Mouse (Mus musculus) urinary bladder, postnatal 4 days (tissue): ENCODE measurements around the gene P3h4.

Experiments
- DNase-seq, 2 experiments: peaks; one replicate each; pipeline ENCODE4 v3.0.0; 2021 to 2022; ENCODE audit warnings: low spot score in 2 of 2

Gene P3h4

GRCm38 (mm10) chr11:100414021-100414913, at the start of gene P3h4:
TSS of gene P3h4 (minus strand) at chr11:100414836.
- DNase-seq, result peak; percentile 84 to 85

- DNase-seq, result no peak
Measured at GRCm38 (mm10) chr11:100462699-100463098, 48.1 kb upstream of the P3h4 start.

DNA sequence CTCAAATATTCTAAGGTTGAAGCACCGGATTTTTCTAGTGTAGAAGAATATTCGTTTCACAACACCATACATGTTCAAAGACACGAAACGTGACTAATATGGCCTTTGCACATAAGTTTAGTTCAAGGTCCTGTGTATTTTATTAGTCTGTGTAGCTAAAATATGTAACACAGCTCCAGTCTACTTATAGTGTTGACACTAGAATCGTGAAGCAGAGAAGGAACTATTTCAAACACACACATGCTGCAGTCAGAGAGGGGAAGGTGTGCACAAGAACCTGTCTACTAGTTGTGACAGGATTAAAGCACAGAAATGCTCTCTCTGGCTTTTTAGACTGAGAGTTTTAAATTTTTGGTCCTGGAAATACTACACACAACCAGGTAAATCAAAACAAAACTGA, 43.1 kb upstream of the P3h4 start:
- no peak for DNase-seq

- no peak for DNase-seq
Measured at GRCm38 (mm10) chr11:100457247-100457646, 42.6 kb upstream of the P3h4 start.

- DNase-seq, result no peak
Measured at GRCm38 (mm10) chr11:100442625-100443024, 28.0 kb upstream of the P3h4 start.

DNA sequence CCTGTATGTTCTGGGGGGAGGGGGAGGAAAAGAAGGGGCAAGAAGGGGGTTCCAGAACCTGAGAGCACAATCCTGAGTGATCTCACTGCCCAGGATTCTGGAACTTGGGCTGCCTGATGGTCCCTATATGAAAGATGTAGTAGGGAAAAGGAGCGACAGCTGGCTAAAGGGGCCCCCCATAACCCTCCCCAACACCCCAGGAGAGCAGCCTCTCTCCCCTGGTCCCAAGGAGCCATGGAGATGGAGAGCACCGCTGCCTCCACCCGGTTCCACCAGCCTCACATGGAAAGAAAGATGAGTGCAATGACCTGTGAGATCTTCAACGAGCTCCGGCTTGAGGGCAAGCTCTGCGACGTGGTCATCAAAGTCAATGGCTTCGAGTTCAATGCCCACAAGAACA, 27.2 kb upstream of the P3h4 start, which contains the start of the genes Nt5c3b and Klhl10:
Gene Nt5c3b, minus strand, starts transcription at position 12 of the 400 bp plus-strand sequence.
Gene Klhl10, plus strand, starts transcription at position 121 of the 400 bp plus-strand sequence.
- DNase-seq, result no peak

- peak; percentile 83 to 85 for DNase-seq
Measured at GRCm38 (mm10) chr11:100440691-100441522, 26.3 kb upstream of the P3h4 start.

DNA sequence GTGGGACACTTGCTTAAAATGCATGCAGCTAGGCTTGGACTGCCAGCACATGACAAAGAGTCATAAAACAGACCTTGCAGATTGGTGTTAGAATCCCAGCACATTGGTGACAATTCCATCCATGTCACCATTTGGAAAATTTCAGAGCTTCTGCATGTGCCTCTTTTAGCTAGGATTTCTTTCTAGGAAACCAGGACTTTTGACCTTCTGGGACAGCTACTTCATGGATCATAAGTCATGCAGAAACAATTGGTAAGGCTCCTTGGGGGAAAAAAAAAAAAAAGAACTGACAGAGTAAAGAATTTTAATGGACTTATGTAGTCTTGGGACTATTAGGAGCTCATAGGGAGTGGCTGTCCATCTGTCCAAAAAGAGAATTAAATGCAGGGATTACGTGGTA, 23.3 kb upstream of the P3h4 start:
- no peak for DNase-seq

- DNase-seq, result no peak
Measured at GRCm38 (mm10) chr11:100435678-100436246, 21.1 kb upstream of the P3h4 start.

- DNase-seq, result no peak
Measured at GRCm38 (mm10) chr11:100432002-100432401, 17.4 kb upstream of the P3h4 start.

DNA sequence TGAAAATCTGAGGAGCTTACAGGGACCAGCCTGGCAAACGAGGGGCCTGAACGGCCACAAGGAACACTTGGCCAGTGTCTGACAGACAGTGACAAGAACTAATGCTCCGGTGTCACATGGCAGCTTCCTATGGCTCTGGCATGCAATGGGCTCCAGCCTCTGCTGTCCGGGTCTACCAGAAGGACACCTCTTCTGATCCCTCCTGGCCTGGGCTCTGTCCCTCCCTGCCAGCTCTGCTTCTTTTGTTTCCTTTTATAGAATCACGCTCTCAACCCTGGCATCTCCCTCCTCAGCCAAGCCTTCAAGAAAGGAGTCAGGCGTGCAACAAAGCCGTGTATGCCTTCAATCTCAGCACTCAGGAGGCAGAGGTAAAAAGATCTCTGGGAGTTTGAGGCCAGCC, 15.4 kb upstream of the P3h4 start:
- no peak for DNase-seq

GRCm38 (mm10) chr11:100428612-100429199, 14.1 kb upstream of the P3h4 start:
- DNase-seq, result peak in 1 of 2 experiments; percentile 72

- DNase-seq, result no peak
Measured at GRCm38 (mm10) chr11:100426820-100427219, 12.2 kb upstream of the P3h4 start.

GRCm38 (mm10) chr11:100425851-100426250, 11.2 kb upstream of the P3h4 start:
- DNase-seq, result peak; percentile 66 to 77

GRCm38 (mm10) chr11:100423836-100424235, 9.2 kb upstream of the P3h4 start:
- no peak for DNase-seq

- no peak for DNase-seq
Measured at GRCm38 (mm10) chr11:100421537-100421936, 6.9 kb upstream of the P3h4 start.

DNA sequence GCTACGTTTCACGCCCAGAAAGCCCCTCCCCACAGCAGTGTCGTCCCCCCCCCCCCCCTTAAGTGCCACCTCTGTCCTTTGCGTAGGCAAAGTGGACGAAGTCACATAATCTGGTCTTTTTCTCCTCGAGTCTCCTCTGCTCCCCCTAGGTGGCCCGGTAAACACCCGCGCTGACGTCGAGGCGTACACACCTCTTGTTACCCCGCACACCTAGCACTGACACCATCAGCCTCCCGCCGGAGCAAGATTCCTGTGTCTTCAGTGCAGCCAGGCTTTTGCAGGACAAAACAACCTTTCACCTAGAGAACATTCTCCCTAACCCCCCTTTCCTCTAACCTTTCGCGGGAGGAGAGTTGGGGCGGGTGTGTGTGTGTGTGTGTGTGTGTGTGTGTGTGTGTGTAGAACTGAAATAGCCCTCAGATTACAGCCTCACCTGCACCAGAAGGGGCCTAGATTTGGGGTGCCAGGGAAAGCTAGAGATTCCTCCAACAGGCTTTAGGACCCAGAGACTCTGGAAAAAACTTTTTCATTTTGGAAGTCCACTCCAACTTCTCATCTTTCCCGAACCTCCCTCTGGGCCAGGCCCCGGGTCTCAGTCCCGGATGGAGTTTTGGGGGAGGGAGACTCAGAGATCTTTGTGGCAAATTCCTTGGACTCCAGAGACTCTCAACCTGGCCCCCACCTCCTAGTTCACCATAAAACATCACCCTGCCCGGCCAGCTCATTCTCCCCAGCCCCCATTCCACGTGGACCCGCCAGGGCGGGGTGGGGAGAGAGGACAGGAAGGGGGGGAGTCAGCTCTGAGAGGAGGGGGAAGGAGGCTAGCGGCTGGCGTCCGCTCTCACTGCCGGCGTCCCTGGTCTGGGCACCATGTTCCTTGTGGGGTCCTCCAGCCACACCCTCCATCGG, 532 bp upstream of the P3h4 start, which contains the start of gene Fkbp10:
Gene Fkbp10, plus strand, starts transcription at position 784 of the 909 bp plus-strand sequence.
- DNase-seq, result peak; percentile 79 to 81

GRCm38 (mm10) chr11:100413541-100413940, 1.1 kb downstream of the P3h4 start:
- DNase-seq, result no peak

- DNase-seq, result no peak
Measured at GRCm38 (mm10) chr11:100411736-100412135, 2.9 kb downstream of the P3h4 start.

DNA sequence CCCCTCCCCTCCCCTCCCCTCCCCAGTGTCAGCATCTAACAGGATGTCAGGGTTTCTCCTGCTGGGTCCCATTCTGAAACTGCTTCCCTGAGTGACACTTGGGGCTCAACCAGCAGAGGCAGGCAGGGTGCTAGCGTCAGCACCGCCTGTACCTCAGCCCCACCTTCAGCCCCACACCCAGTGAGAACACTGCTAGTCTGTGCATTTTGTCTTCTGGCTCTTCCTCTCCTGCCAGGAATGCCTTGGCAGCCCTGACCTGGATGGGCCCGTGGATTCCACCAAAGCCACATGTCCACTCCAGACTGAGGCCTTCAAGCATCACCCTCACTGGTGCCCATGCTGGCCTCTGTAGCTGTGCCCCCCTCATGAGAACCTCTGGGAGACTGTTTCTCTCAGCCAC, 5.0 kb downstream of the P3h4 start:
- no peak for DNase-seq
